Mouse (Mus musculus) G1E (cell line): Measurements from ENCODE around the gene Upk1a.

Experiments
- CTCF ChIP-seq: IDR thresholded peaks from 2 replicates; pipeline ENCODE4 v1.5.1; 2012; ENCODE audit warnings: low read depth, low read length, inconsistent platforms, mixed read lengths
- GATA1 ChIP-seq: IDR thresholded peaks from 2 replicates; pipeline ENCODE4 v1.6.1; 2012; ENCODE audit warnings: borderline replicate concordance, low read length, inconsistent platforms, mixed read lengths
- TAL1 ChIP-seq: conservative IDR thresholded peaks from 2 replicates; pipeline ENCODE4 v1.6.1; 2012; ENCODE audit warnings: low read depth, low read length, inconsistent platforms, mixed read lengths

DNA sequence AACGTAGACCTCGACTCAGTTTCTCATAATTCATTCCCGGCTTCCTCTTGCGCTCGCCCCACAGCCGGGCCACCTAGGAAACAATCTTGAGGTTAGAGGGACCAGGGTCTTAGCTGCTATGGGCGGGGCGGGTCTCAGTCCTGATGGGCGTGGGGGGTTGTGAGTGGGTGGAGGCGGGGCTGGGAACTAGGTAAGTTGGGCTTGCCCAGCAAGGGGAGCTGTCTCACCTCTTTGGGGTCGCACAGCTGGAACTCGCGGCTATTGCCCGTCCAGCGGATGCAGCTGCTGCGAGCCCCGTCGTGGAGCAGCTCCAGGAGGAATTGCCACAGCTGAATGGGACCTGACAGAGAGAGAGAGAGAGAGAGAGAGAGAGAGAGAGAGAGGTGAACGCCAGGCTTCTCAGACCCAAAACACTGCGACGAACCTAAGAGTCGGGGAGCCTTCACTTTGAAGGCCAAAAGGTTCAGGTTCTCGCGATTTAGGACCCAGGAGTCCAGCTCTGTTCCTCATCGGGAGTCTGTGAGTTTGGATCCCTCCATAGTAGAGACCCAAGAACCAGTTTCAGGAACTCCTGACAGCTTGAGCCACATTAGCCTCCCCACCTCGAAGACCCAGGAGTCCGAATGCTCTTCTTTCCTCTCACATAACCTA, 21.2 kb upstream of the Upk1a start:
- TF ChIP-seq CTCF = no peak
- no peak for TF ChIP-seq GATA1
- no peak for TF ChIP-seq TAL1
